Mouse (Mus musculus) gastrocnemius, postnatal 10 days (tissue): ENCODE data around the gene Klrb1b. TPM values are rescaled to one million over a fixed set of nuclear protein-coding genes. Genes with fewer than 3 reads are reported as not detected.

ENCODE experiments used
- total RNA-seq, 2 experiments: library from RNA; stranded (reverse); gene quantifications; 2 replicates each; pipeline ENCODE4 v1.2.3; 2021

The Klrb1b gene
- total RNA-seq, 2 experiments from 2014 or later: not detected

Other genes with a start within 250 kb of the Klrb1b start
- gene A2ml1, start 244.7 kb downstream of the Klrb1b start, total RNA-seq: not detected
- gene Klrb1a, start 202.8 kb downstream of the Klrb1b start, total RNA-seq: not detected
- gene Clec2h, start 163.9 kb downstream of the Klrb1b start, total RNA-seq: not detected
- not detected for gene Klrb1, start 103.3 kb downstream of the Klrb1b start, total RNA-seq
- gene Klrb1c, start 37.1 kb downstream of the Klrb1b start, total RNA-seq: under 1 TPM in 1 of 2 experiments, not detected in 1; 0.14 TPM
- gene Gm44511, start within 50 bp of the Klrb1b start, total RNA-seq: not detected
- under 1 TPM in 1 of 2 experiments, not detected in 1; 0.16 TPM for gene Clec2i, start 61.3 kb upstream of the Klrb1b start, total RNA-seq
- under 1 TPM; 0.14 to 0.54 TPM for gene BC035044, start 64.8 kb upstream of the Klrb1b start, total RNA-seq
- 1 to 10 TPM; 2.2 to 3.1 TPM for gene Clec2g, start 108.0 kb upstream of the Klrb1b start, total RNA-seq
- gene Klrb1f, start 219.6 kb upstream of the Klrb1b start, total RNA-seq: not detected